Mouse (Mus musculus) E14TG2a.4 (cell line): ENCODE results near the gene Pex5l.

Experiments
- CTCF ChIP-seq: conservative IDR thresholded peaks from 2 replicates; pipeline ENCODE4 v1.5.1; 2014; ENCODE audit warnings: low read length
- NANOG ChIP-seq: IDR thresholded peaks from 2 replicates; pipeline ENCODE4 v1.6.1; 2014; ENCODE audit warnings: borderline replicate concordance, low read length, mixed read lengths
- POU5F1 ChIP-seq: IDR thresholded peaks from 2 replicates; pipeline ENCODE4 v1.6.1; 2014; ENCODE audit warnings: low read length, borderline replicate concordance

- TF ChIP-seq CTCF: peak; percentile 29
- no peak for TF ChIP-seq NANOG
- TF ChIP-seq POU5F1: no peak
Measured at GRCm38 (mm10) chr3:33105785-33106184, 37.3 kb downstream of the Pex5l start.
